30 mouse cellular contexts compared by ENCODE assay signal in genomic region chr2:19234305-19234704, GRCm38 (mm10). TPM values are rescaled to one million over a fixed set of nuclear protein-coding genes. Genes with fewer than 3 reads are reported as not detected.
"Had no signal": no experiment of that assay in that cellular context is flagged by ENCODE, and none has a peak within 500 bp of the region (broad histone marks: within the 10 kb centered on the region; RNA-seq: fewer than 3 reads in every experiment).

No protein-coding gene starts in this region.

- ATAC-seq: hindbrain, embryonic 16.5 days; inflammation-experienced regulatory T-cells, adult 6 months; intestine, embryonic 15.5 days; intestine, postnatal 0 days had no signal

- H3K9me3 ChIP-seq: heart, embryonic 13.5 days; heart, embryonic 15.5 days; intestine, embryonic 15.5 days; kidney, embryonic 15.5 days; limb, embryonic 10.5 days; liver, embryonic 13.5 days had no signal

- H3K9ac ChIP-seq: heart, embryonic 13.5 days; heart, embryonic 15.5 days; hindbrain, embryonic 12.5 days; hindbrain, embryonic 14.5 days; intestine, embryonic 15.5 days; kidney, embryonic 15.5 days; limb, embryonic 12.5 days; liver, embryonic 13.5 days had no signal

- DNase-seq: gastrocnemius, adult 2 months; gastrocnemius, postnatal 10 days; gastrocnemius, postnatal 25 days; heart, adult 11 months; heart, adult 2 months; heart, postnatal 4 days; kidney, adult 18-20 months; kidney, adult 8-10 months; kidney, postnatal 14 days; kidney, postnatal 36 days; layer of hippocampus, adult 9-11 months; layer of hippocampus, postnatal 36 days; liver; liver, embryonic 13.5 days had no signal

- H3K4me1 ChIP-seq: heart, embryonic 13.5 days; heart, embryonic 15.5 days; hindbrain, embryonic 10.5 days; hindbrain, embryonic 12.5 days; intestine, embryonic 15.5 days; kidney, embryonic 15.5 days; limb, embryonic 10.5 days; limb, embryonic 12.5 days; liver, embryonic 13.5 days had no signal

- H3K27me3 ChIP-seq: heart, embryonic 13.5 days; heart, embryonic 15.5 days; hindbrain, embryonic 12.5 days; intestine, embryonic 15.5 days; kidney, embryonic 15.5 days; limb, embryonic 12.5 days; liver, embryonic 13.5 days had no signal

- H3K27ac ChIP-seq: gastrocnemius, adult 2 months; heart, adult 2 months; heart, embryonic 13.5 days; heart, embryonic 15.5 days; hindbrain, embryonic 10.5 days; hindbrain, embryonic 12.5 days; hindbrain, embryonic 14.5 days; intestine, embryonic 15.5 days; kidney, embryonic 15.5 days; kidney, postnatal 0 days; limb, embryonic 10.5 days; limb, embryonic 12.5 days; liver, embryonic 13.5 days had no signal

- H3K4me2 ChIP-seq: heart, embryonic 11.5 days; heart, embryonic 13.5 days; heart, embryonic 15.5 days; hindbrain, embryonic 12.5 days; hindbrain, embryonic 14.5 days; intestine, embryonic 15.5 days; kidney, embryonic 15.5 days; limb, embryonic 12.5 days; liver, embryonic 11.5 days; liver, embryonic 13.5 days had no signal

- H3K4me3 ChIP-seq: gastrocnemius, adult 2 months; heart, adult 2 months; heart, embryonic 13.5 days; heart, embryonic 15.5 days; hindbrain, embryonic 10.5 days; hindbrain, embryonic 12.5 days; intestine, embryonic 15.5 days; kidney, embryonic 15.5 days; limb, embryonic 10.5 days; limb, embryonic 12.5 days; liver, embryonic 13.5 days had no signal

- H3K36me3 ChIP-seq: heart, embryonic 13.5 days; heart, embryonic 15.5 days; hindbrain, embryonic 10.5 days; hindbrain, embryonic 12.5 days; intestine, embryonic 15.5 days; kidney, embryonic 15.5 days; limb, embryonic 10.5 days; limb, embryonic 12.5 days; liver, embryonic 13.5 days had no signal

RNA-seq across cellular contexts. Expression of gene Armc3, which starts 35.2 kb away (rescaled TPM):
- total RNA-seq: gastrocnemius, adult 2 months; gastrocnemius, postnatal 10 days; gastrocnemius, postnatal 25 days; heart, adult 2 months; heart, postnatal 25 days; heart, postnatal 4 days had no signal
- polyA plus RNA-seq: limb, embryonic 12.5 days had no signal
